Mouse (Mus musculus): ENCODE measurements at regions not wholly inside any gene's neighbourhood (a gene's known extent, or its start where the extent isn't known, plus 50 kb on each side); places are given as distances from the start of the nearest gene placed in this dataset.

GRCm38 (mm10) chr6:31161445-31162340 is 202.8 kb upstream of the Klf14 start:
- ATAC-seq (ENCODE audit: low FRiP score): no peak
- Histone ChIP-seq H3K27ac (ENCODE audit: low read depth, low read length) (no peak overlapping the region), H3K4me3 (ENCODE audit: low read depth, low read length) (no peak overlapping the region), H3K27me3 (ENCODE audit: insufficient read depth, low read length) (no peaks in the 10 kb centered on the region), H3K4me1 (ENCODE audit: insufficient read depth, low read length) (no peaks in the 10 kb centered on the region), H3K9me3 (ENCODE audit: low read length) (no peaks in the 10 kb centered on the region), H3K36me3 (ENCODE audit: insufficient read depth, low read length) (no peaks in the 10 kb centered on the region), H3K9ac (replicated peaks; ENCODE audit: low read length, poor library complexity, severe bottlenecking) (no peak overlapping the region), H3K4me2 (ENCODE audit: low read depth, low read length, poor library complexity, severe bottlenecking) (no peak overlapping the region)
- no peak for TF ChIP-seq CTCF (IDR thresholded peaks at IDR 0.05)
- 70% methylated on average over 22 of the region's 22 CpGs for WGBS
- peak; percentile 52 for DNase-seq (ENCODE audit: low spot score)

- Histone ChIP-seq H3K4me1 (ENCODE audit: insufficient read depth, low read length) (no peaks in the 10 kb centered on the region), H3K4me3 (ENCODE audit: low read depth, low read length) (no peak overlapping the region), H3K27me3 (ENCODE audit: insufficient read depth, low read length) (no peaks in the 10 kb centered on the region), H3K27ac (ENCODE audit: low read depth, low read length) (no peak overlapping the region), H3K4me2 (ENCODE audit: low read depth, low read length, poor library complexity, severe bottlenecking) (no peak overlapping the region), H3K9me3 (ENCODE audit: low read length) (no peaks in the 10 kb centered on the region), H3K9ac (replicated peaks; ENCODE audit: low read length, poor library complexity, severe bottlenecking) (no peak overlapping the region), H3K36me3 (ENCODE audit: insufficient read depth, low read length) (no peaks in the 10 kb centered on the region)
- DNase-seq (ENCODE audit: low spot score): no peak
- TF ChIP-seq CTCF (IDR thresholded peaks at IDR 0.05): no peak
- no peak for ATAC-seq (ENCODE audit: low FRiP score)
- 87% methylated on average over 6 of the region's 6 CpGs for WGBS
These were observed 206.1 kb upstream of the Klf14 start for GRCm38 (mm10) chr6:31165011-31165410.

GRCm38 (mm10) chr6:31166347-31166746 is 207.5 kb upstream of the Klf14 start:
- no peaks in the 10 kb centered on the region for H3K36me3 ChIP-seq (ENCODE audit: insufficient read depth, low read length)
- H3K27me3 ChIP-seq (ENCODE audit: insufficient read depth, low read length): no peaks in the 10 kb centered on the region
- peak; percentile 24 for DNase-seq (ENCODE audit: low spot score)
- H3K9ac ChIP-seq (replicated peaks; ENCODE audit: low read length, poor library complexity, severe bottlenecking): no peak overlapping the region
- ATAC-seq (ENCODE audit: low FRiP score): no peak
- no peak overlapping the region for H3K4me2 ChIP-seq (ENCODE audit: low read depth, low read length, poor library complexity, severe bottlenecking)
- no peak overlapping the region for H3K4me3 ChIP-seq (ENCODE audit: low read depth, low read length)
- TF ChIP-seq CTCF (IDR thresholded peaks at IDR 0.05): no peak
- no peaks in the 10 kb centered on the region for H3K9me3 ChIP-seq (ENCODE audit: low read length)
- no peak overlapping the region for H3K27ac ChIP-seq (ENCODE audit: low read depth, low read length)
- WGBS: 42% methylated on average over 8 of the region's 8 CpGs
- H3K4me1 ChIP-seq (ENCODE audit: insufficient read depth, low read length): no peaks in the 10 kb centered on the region

- Histone ChIP-seq H3K9me3 (ENCODE audit: low read length) (no peaks in the 10 kb centered on the region), H3K4me3 (ENCODE audit: low read depth, low read length) (no peak overlapping the region), H3K27ac (ENCODE audit: low read depth, low read length) (no peak overlapping the region), H3K4me2 (ENCODE audit: low read depth, low read length, poor library complexity, severe bottlenecking) (no peak overlapping the region), H3K4me1 (ENCODE audit: insufficient read depth, low read length) (no peaks in the 10 kb centered on the region), H3K36me3 (ENCODE audit: insufficient read depth, low read length) (no peaks in the 10 kb centered on the region), H3K9ac (replicated peaks; ENCODE audit: low read length, poor library complexity, severe bottlenecking) (no peak overlapping the region), H3K27me3 (ENCODE audit: insufficient read depth, low read length) (no peaks in the 10 kb centered on the region)
- no peak for TF ChIP-seq CTCF (IDR thresholded peaks at IDR 0.05)
- ATAC-seq (ENCODE audit: low FRiP score) (no peak), DNase-seq (ENCODE audit: low spot score) (no peak)
- WGBS: 91% methylated on average over 5 of the region's 5 CpGs
These were observed 208.9 kb upstream of the Klf14 start for GRCm38 (mm10) chr6:31167732-31168131.

GRCm38 (mm10) chr6:31168730-31169129 is 209.9 kb upstream of the Klf14 start:
- no peak overlapping the region for H3K4me2 ChIP-seq (ENCODE audit: low read depth, low read length, poor library complexity, severe bottlenecking)
- no peak for DNase-seq (ENCODE audit: low spot score)
- TF ChIP-seq CTCF (IDR thresholded peaks at IDR 0.05): no peak
- H3K4me1 ChIP-seq (ENCODE audit: insufficient read depth, low read length): no peaks in the 10 kb centered on the region
- no peaks in the 10 kb centered on the region for H3K36me3 ChIP-seq (ENCODE audit: insufficient read depth, low read length)
- no peak overlapping the region for H3K9ac ChIP-seq (replicated peaks; ENCODE audit: low read length, poor library complexity, severe bottlenecking)
- H3K27ac ChIP-seq (ENCODE audit: low read depth, low read length): no peak overlapping the region
- no peaks in the 10 kb centered on the region for H3K27me3 ChIP-seq (ENCODE audit: insufficient read depth, low read length)
- ATAC-seq (ENCODE audit: low FRiP score): no peak
- H3K4me3 ChIP-seq (ENCODE audit: low read depth, low read length): no peak overlapping the region
- H3K9me3 ChIP-seq (ENCODE audit: low read length): no peaks in the 10 kb centered on the region
- 77% methylated on average over 3 of the region's 3 CpGs for WGBS

- Histone ChIP-seq H3K27me3 (ENCODE audit: insufficient read depth, low read length) (no peaks in the 10 kb centered on the region), H3K4me1 (ENCODE audit: insufficient read depth, low read length) (no peaks in the 10 kb centered on the region), H3K4me2 (ENCODE audit: low read depth, low read length, poor library complexity, severe bottlenecking) (no peak overlapping the region), H3K36me3 (ENCODE audit: insufficient read depth, low read length) (no peaks in the 10 kb centered on the region), H3K27ac (ENCODE audit: low read depth, low read length) (no peak overlapping the region), H3K9ac (replicated peaks; ENCODE audit: low read length, poor library complexity, severe bottlenecking) (no peak overlapping the region), H3K9me3 (ENCODE audit: low read length) (no peaks in the 10 kb centered on the region), H3K4me3 (ENCODE audit: low read depth, low read length) (no peak overlapping the region)
- ATAC-seq (ENCODE audit: low FRiP score) (no peak), DNase-seq (ENCODE audit: low spot score) (no peak)
- TF ChIP-seq CTCF (IDR thresholded peaks at IDR 0.05): no peak
- 83% methylated on average over 9 of the region's 9 CpGs for WGBS
These were observed 210.5 kb upstream of the Klf14 start for GRCm38 (mm10) chr6:31169343-31169742.
